Mouse (Mus musculus): ENCODE data around the gene Kpna2. TPM values are rescaled to one million over a fixed set of nuclear protein-coding genes. Genes with fewer than 3 reads are reported as not detected.

Gene Kpna2
- polyA plus RNA-seq, 1 experiment from 2014 or later: 33.7 TPM

GRCm38 (mm10) chr11:106982351-106982750, 17.0 kb downstream of the Kpna2 start:
- CTCF ChIA-PET: interaction anchor here (0.6 to 1.4 kb wide), 2 partner anchors 11 to 141 kb away, joined by 4 to 5 read pairs; no protein-coding TSS in a partner anchor
- ATAC-seq: no peak
- TF ChIP-seq CTCF (IDR thresholded peaks at IDR 0.05): no peak
- no peak for DNase-seq (ENCODE audit: low read depth, low spot score)
- no peaks in the 10 kb centered on the region for H3K27me3 ChIP-seq
- POLR2A ChIA-PET: interaction anchor here (1.2 kb wide), 1 partner anchor 62 kb away, joined by 4 read pairs; the partner anchor contains the start of gene Smurf2
- in situ Hi-C loops (cut with MboI; ENCODE audit: low pct_unique_long_range_greater_than_20kb): no loop called here

DNA sequence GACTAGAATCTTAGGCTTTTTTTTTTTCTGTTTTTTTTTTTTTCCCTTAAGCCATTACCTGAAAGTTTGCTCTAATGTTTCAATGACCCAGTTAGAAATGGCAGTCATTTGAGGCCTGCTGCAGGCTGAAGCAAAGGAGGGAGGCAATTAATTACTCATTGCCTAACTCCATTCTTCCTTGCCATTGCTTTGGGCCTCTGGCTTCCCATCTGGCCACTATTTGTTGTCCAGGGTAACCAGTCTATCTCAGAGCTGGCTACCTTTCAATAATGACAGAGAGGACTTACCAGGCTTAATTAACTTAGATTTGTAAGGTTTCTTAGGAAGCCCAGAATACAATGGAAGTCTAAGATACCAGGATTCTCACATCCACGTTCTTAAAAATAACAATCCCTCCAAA, 17.6 kb downstream of the Kpna2 start:
- TF ChIP-seq CTCF (IDR thresholded peaks at IDR 0.05): no peak
- no peaks in the 10 kb centered on the region for H3K27me3 ChIP-seq
- ChIA-PET CTCF (interaction anchor here (1.4 kb wide), 1 partner anchor 12 kb away, joined by 5 read pairs; no protein-coding TSS in a partner anchor), POLR2A (interaction anchor here (0.7 kb wide), 1 partner anchor 17 kb away, joined by 8 read pairs; no protein-coding TSS in a partner anchor)
- in situ Hi-C loops (cut with MboI; ENCODE audit: low pct_unique_long_range_greater_than_20kb): no loop called here
- ATAC-seq (peak; percentile 15), DNase-seq (ENCODE audit: low read depth, low spot score) (no peak)

GRCm38 (mm10) chr11:106980455-106980854, 18.9 kb downstream of the Kpna2 start:
- in situ Hi-C loops (cut with MboI; ENCODE audit: low pct_unique_long_range_greater_than_20kb): no loop called here
- ATAC-seq (peak; percentile 19), DNase-seq (ENCODE audit: low read depth, low spot score) (no peak)
- TF ChIP-seq CTCF (IDR thresholded peaks at IDR 0.05): peak; percentile 86
- no peaks in the 10 kb centered on the region for H3K27me3 ChIP-seq
- POLR2A ChIA-PET: interaction anchor here (1.3 kb wide), 1 partner anchor 19 kb away, joined by 4 read pairs; the partner anchor contains the start of gene Kpna2
- CTCF ChIA-PET: interaction anchor here (0.6 to 1.7 kb wide), 10 partner anchors 13 to 169 kb away, joined by 3 to 9 read pairs (median 3); no protein-coding TSS in a partner anchor

DNA sequence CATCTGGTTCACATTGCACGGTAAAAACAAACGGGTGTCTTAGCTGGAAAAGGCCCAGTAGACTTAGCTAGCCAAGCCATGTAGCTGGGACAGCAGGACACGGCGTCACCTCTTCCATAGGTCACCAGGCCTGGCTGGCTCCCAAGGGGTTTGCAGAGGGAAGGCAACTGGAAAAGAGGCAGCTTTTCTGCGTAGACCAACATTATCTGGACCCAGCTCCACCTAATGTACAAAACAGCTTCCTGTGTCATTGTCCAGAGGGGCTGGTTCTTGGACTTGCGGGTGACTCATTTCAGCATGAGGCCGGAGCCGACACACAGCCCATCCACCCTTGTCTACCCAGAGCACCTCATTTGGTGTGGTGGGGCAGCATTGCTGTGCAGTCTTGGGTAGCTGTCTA, 23.1 kb downstream of the Kpna2 start:
- TF ChIP-seq CTCF (IDR thresholded peaks at IDR 0.05): no peak
- H3K27me3 ChIP-seq: no peaks in the 10 kb centered on the region
- no peak for ATAC-seq
- ChIA-PET POLR2A (no interaction called here), CTCF (interaction anchor here (0.9 to 1.4 kb wide), 3 partner anchors 18 to 125 kb away, joined by 3 read pairs; no protein-coding TSS in a partner anchor)
- no peak for DNase-seq (ENCODE audit: low read depth, low spot score)
- in situ Hi-C loops (cut with MboI; ENCODE audit: low pct_unique_long_range_greater_than_20kb): loop anchor here (5.0 kb wide), 1 partner anchor 129 kb away; no protein-coding TSS in a partner anchor

DNA sequence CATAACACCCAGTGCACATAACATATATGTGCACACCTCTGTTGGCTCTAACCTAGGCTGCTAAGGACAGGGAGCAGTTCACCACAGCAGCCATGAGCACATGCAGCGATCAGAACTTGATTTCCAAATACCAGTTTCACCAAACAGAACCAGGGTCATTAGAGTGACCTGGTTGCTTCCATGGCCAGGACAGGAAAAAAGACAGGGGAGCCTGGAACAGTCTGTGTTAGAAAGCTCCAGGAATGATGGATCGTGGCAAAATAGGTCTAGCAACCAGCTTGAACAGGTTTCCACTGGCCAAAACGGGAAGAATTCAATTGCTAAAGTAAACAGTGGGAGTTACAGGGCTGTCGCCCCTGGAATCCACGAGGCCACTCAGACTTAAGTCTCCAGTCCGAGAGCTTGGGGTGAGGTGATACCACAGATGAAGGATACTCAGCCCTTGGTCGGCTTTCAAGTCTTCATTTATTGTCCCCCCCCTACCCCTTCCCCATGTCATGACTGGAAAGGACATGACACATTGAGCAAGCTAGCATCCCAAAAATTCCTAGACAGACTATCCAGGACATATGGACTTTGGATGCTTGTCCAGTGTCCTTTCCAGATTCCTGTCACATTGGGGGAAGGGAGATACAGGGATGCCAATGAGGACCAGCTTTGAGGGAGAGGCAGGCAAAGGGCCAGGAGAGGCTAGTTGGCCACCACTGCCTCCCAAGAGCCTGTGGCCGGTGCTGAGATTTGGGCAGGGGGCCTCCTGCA, 23.7 kb downstream of the Kpna2 start:
- CTCF ChIA-PET: interaction anchor here (0.9 to 1.4 kb wide), 2 partner anchors 19 to 124 kb away, joined by 3 read pairs; no protein-coding TSS in a partner anchor
- no peak for TF ChIP-seq CTCF (IDR thresholded peaks at IDR 0.05)
- in situ Hi-C loops (cut with MboI; ENCODE audit: low pct_unique_long_range_greater_than_20kb): loop anchor here (5.0 kb wide), 1 partner anchor 128 kb away; no protein-coding TSS in a partner anchor
- POLR2A ChIA-PET: interaction anchor here (0.6 kb wide), 1 partner anchor 13 kb away, joined by 3 read pairs; no protein-coding TSS in a partner anchor
- H3K27me3 ChIP-seq: no peaks in the 10 kb centered on the region
- ATAC-seq (no peak), DNase-seq (ENCODE audit: low read depth, low spot score) (no peak)

DNA sequence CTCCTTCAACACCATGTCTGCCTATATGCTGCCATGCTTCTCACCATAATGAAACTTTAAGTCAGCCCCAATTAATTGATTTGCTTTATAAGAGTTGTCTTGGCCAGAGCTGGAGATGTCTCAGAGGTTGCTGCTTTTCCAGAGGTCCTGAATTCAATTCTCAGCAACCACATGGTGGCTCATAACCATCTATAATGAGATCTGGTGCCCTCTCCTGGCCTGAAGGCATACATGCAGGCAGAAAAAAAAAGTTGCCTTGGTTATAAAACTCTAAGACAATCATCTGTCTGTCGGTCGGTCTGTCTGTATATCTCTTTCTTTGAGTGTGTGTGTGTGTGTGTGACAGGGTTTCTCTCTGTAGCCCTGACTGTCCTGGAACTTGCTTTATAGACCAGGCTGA, 24.9 kb downstream of the Kpna2 start:
- no peaks in the 10 kb centered on the region for H3K27me3 ChIP-seq
- CTCF ChIA-PET: no interaction called here
- DNase-seq (ENCODE audit: low read depth, low spot score): no peak
- POLR2A ChIA-PET: no interaction called here
- no peak for ATAC-seq
- peak; percentile 70 for TF ChIP-seq CTCF (IDR thresholded peaks at IDR 0.05)
- in situ Hi-C loops (cut with MboI; ENCODE audit: low pct_unique_long_range_greater_than_20kb): loop anchor here (25.0 kb wide), 1 partner anchor 312 kb away; no protein-coding TSS in a partner anchor

DNA sequence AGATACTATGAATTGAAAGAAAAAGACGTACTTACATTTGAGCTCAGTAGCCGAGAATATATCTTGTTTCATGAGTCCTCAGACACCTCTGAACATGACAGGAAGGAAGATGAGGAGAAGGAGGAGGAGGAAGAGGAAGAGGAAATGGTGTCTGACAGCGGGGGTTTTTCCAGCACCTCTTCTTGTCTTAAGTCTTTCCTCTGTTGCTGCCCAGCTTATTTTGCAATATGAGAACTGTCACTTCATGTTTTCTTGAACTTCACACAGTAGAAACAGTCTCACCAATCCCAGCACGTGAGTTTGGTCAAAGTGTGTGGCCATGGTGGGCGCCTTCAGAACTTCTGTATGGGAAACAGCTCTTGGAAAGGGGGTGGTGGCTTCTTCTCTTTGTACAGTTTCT, 26.3 kb downstream of the Kpna2 start:
- in situ Hi-C loops (cut with MboI; ENCODE audit: low pct_unique_long_range_greater_than_20kb): loop anchor here (25.0 kb wide), 1 partner anchor 311 kb away; no protein-coding TSS in a partner anchor
- DNase-seq (ENCODE audit: low read depth, low spot score): no peak
- CTCF ChIA-PET: interaction anchor here (1.3 kb wide), 1 partner anchor 61 kb away, joined by 3 read pairs; no protein-coding TSS in a partner anchor
- ATAC-seq: no peak
- no peak for TF ChIP-seq CTCF (IDR thresholded peaks at IDR 0.05)
- no peaks in the 10 kb centered on the region for H3K27me3 ChIP-seq
- POLR2A ChIA-PET: no interaction called here

- H3K27me3 ChIP-seq: no peaks in the 10 kb centered on the region
- no peak for DNase-seq (ENCODE audit: low read depth, low spot score)
- POLR2A ChIA-PET: interaction anchor here (0.6 kb wide), 1 partner anchor 15 kb away, joined by 3 read pairs; no protein-coding TSS in a partner anchor
- CTCF ChIA-PET: no interaction called here
- ATAC-seq: no peak
- in situ Hi-C loops (cut with MboI; ENCODE audit: low pct_unique_long_range_greater_than_20kb): loop anchor here (25.0 kb wide), 1 partner anchor 307 kb away; no protein-coding TSS in a partner anchor
- no peak for TF ChIP-seq CTCF (IDR thresholded peaks at IDR 0.05)
Measured at GRCm38 (mm10) chr11:106969798-106970197, 29.5 kb downstream of the Kpna2 start.

GRCm38 (mm10) chr11:106967630-106968029, 31.7 kb downstream of the Kpna2 start:
- H3K27me3 ChIP-seq: no peaks in the 10 kb centered on the region
- DNase-seq (ENCODE audit: low read depth, low spot score) (no peak), ATAC-seq (no peak)
- no peak for TF ChIP-seq CTCF (IDR thresholded peaks at IDR 0.05)
- ChIA-PET CTCF (interaction anchor here (1.1 to 1.4 kb wide), 2 partner anchors 9 to 13 kb away, joined by 3 read pairs; no protein-coding TSS in a partner anchor), POLR2A (interaction anchor here (1.0 kb wide), 1 partner anchor 13 kb away, joined by 3 read pairs; no protein-coding TSS in a partner anchor)
- in situ Hi-C loops (cut with MboI; ENCODE audit: low pct_unique_long_range_greater_than_20kb): loop anchor here (25.0 kb wide), 1 partner anchor 305 kb away; no protein-coding TSS in a partner anchor

- no peak for TF ChIP-seq CTCF (IDR thresholded peaks at IDR 0.05)
- ChIA-PET CTCF (no interaction called here), POLR2A (no interaction called here)
- no peak for DNase-seq (ENCODE audit: low read depth, low spot score)
- ATAC-seq: no peak
- no peaks in the 10 kb centered on the region for H3K27me3 ChIP-seq
- in situ Hi-C loops (cut with MboI; ENCODE audit: low pct_unique_long_range_greater_than_20kb): loop anchor here (25.0 kb wide), 1 partner anchor 304 kb away; no protein-coding TSS in a partner anchor
Measured at GRCm38 (mm10) chr11:106965881-106966280, 33.5 kb downstream of the Kpna2 start.
